Mouse (Mus musculus) granulocyte monocyte progenitor cell, adult 5-6 weeks (primary cell): ENCODE measurements around the gene Ccl27a. TPM values are rescaled to one million over a fixed set of nuclear protein-coding genes. Genes with fewer than 3 reads are reported as not detected.
"Not testable (repeated sequence)": the region's sequence is repeated elsewhere in the genome, so short reads cannot be mapped to it uniquely, and the experiment has no call there.

Experiments
- ATAC-seq: replicated peaks from 2 replicates; pipeline ENCODE4 v1.8.0; 2016; ENCODE audit warnings: mild to moderate bottlenecking, moderate TSS enrichment, inconsistent platforms; ENCODE audit not compliant: poor library complexity, severe bottlenecking
- total RNA-seq, 2 experiments: library from RNA; stranded (forward) in 1 of 2; stranded (reverse) in 1 of 2; fragments of 200-712, 200-1000 nt in 1 of 2; fragments of >200 nt in 1 of 2; fragmentation: Nextera tagmentation in 1 of 2; gene quantifications; 2 replicates each; pipeline ENCODE4 v1.2.3; 2014 to 2017

Gene Ccl27a
- total RNA-seq (2014; fragmentation: Nextera tagmentation) = 25.1 and 25.6 TPM in 2 replicates
- 5.4 and 10.3 TPM in 2 replicates for total RNA-seq (2017)

DNA sequence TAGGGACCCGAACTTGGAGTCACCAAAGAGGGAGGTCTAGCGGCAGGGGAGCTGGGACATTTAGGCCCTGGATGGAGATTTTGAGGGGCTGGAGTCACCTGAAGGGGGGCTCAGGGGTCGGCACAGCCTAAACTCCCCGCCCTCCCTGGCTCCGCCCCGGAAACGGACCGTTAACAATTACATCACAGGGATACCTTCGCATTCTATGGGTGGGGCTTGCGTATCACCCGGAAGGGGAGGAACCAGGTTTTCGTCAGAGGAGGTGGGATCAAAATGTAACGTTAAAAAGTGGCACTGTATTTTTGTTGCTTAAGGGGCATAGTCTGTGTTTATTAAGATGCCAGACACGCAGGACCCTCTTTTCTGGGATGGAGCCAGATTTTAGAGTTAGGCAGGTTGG is at the start of gene Ccl27a:
TSS of gene Ccl27a (minus strand) at position 246 of the 400 bp plus-strand sequence.
- ATAC-seq = peak; percentile 55; the same call in 1 of the 2 replicates

DNA sequence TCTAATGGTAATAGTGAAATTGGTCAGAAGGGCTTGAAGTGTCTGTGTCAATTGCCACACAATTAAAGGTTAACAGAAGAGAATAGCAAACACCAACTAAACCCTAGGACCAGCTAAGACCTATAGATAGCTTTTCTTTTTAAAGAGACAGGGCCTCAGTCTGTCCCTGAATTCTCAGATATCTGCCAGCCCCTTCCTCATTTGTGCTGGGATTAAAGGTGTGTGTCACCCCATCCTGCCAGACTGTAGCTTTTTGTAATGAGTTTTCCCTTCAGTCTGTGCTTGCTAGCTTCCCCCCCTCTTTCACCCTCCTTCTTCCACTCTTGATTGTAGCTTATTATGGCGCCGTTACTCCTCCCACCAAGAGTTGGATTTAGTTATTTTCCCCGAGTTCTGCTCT is 9.2 kb upstream of the Ccl27a start:
- ATAC-seq = not testable (repeated sequence)

DNA sequence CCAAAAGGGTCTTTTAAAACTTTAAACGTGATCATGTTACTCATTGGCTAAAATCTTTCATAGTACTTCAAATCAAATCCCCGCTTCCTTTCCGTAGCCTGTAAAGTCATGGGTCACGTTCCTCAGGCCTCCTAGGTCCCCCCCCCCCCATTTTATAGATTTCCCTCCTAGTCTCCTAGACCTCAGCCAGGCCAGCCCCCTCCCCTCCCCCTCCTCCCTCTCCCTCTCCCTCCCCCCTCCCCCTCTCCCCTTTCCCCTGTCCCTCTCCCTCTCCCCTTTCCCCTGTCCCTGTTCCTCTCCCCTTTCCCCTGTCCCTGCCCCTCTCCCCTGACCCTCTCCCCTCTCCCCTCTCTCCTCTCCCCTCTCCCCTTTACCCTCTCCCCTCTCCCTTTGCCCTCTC is 8.7 kb upstream of the Ccl27a start:
- not testable (repeated sequence) for ATAC-seq

DNA sequence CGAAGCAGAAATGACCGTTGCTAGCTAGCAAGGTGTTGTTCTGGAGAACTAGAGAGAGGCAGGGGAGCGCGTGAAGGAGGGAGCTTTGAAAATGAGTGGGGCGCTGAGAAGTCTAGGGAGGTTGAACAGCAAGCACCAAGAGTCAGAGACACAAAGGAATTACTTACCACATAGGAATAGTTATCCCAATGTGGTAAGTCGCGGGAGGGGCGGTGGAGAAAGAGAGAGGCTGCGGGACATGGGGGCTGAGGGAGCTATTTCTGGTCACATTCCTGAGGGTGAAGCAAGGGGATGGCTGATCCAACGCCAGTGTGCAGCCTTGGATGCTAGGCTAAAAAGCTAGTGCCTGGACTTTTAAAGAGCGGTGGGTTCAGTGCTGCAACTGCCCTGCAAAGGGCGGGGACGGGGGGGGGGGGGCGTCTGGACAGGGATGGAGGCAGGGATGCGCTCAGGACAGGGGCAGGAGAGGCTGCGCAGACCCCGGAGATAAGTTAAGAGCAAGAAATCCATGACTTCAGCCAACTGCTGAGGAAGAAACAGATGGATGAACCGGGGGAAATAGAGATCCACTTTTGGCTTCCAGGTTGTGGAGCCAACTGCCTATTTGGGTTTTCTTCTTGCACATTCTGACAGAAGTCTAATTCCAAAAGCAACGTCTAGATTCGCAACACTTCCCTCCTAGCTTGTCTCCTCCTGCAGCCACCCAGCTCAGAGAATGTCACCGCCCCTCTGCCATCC is 7.9 kb upstream of the Ccl27a start:
- ATAC-seq = not testable (repeated sequence)

DNA sequence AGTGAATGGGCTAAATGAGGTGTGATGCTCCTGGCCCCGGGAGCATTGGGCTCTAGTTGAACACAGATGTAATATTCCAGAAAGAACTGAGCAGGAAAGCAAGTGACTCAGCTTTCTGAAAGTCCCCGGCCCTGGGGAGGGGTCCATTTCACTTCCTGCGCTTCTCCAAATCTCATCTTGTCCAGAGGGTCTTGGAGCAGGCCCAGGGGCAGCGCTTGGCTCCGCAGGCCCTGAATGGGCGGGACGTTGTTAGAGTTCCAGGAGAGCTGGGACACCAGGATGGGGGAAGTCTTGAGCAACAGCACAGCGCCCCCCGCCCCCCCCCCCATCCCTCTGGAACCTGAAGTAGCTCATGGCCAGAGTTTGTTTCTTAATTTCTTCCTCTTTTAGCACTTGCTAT is 7.2 kb upstream of the Ccl27a start:
- not testable (repeated sequence) for ATAC-seq

DNA sequence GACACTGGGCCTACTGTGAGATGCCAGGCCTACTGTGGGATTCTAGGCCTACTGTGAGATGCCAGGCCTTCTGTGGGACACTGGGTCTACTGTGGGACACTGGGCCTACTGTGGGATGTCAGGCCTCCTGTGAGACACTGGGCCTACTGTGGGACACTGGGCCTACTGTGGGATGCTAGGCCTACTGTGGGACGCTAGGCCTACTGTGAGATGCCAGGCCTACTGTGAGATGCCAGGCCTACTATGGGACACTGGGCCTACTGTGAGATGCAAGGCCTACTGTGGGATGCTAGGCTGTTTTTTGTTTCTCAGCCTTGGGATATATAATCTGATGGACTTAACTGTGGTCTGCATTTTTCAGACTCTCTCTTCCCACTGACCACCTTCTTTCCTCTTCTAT is 1.8 kb upstream of the Ccl27a start:
- ATAC-seq = not testable (repeated sequence)

DNA sequence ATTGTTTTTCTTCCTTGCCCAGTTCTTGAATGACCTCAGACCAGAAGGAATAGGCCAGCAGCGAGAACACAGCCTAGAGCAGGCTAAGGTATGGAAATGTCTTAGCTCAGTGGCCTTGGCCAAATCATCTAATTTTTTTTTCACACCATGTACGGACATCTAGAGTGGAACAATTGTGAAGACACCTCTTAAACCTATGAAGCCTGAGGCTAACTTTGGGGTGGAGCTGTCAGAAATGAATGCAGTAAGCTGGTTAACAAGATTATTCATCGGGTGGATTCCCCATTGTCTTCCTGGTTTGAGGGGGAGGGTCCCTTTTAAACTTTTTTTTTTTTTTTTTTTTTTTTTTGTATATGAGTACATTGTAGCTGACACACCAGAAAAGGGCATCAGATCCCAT is 459 bp upstream of the Ccl27a start:
- not testable (repeated sequence) for ATAC-seq

DNA sequence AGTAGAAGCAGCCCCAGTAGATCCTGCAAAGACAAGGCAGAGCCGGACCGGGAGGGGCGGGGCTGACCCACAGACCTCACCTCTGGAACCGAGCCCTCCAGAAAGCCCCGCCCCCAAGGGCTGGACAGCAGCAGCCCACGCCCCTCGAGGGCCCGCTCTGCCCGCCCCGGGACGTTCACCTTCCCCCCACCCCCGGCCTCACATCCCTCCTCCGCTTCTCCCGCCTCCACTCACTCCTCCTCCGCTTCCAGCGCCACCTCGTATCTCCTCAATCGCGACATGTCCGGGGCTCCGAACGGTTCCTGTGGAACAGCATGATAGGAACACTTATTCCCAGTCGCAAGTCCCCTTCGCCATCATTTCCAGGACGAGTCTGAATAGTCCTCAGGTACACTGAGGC is 545 bp downstream of the Ccl27a start:
- peak; percentile 61; the same call in 1 of the 2 replicates for ATAC-seq

DNA sequence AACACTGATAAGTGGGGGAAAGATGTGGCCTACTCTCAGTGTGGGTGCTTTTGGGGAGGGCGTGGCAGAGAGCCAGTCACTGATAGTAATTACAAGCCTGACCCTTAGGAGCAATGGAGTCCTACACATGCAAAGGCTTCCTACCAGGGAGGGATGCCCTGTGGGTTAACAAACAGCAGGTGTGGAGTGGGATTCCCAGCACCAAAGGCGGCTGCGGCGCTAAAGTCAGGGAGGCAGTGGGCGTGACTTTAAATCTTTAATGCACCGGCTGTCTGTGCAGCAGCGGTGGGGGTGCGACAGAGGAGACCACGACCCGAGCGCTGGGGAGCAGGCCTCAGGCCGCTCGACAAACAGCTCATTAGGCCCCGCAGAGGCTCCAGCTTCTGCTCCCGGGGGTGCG is 1.1 kb downstream of the Ccl27a start:
- not testable (repeated sequence) for ATAC-seq

DNA sequence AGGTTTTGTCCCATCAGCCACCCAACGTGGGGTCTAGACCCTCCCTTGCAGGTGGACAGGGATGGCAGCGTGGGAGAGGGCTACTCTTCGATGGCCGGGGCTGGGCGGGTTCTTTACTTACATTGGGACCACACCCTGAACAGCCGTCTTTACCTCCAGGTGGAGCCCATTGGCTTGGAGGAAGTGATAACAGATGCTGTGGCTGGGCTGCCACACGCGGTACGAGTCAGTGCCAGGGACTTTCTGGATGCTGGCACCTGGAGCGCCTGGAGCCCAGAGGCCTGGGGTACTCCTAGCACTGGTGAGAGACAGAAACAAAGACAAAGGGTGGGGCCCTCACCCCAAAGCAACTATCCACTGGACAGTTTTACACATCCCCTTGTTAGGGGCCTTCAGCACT is 6.7 kb downstream of the Ccl27a start:
- not testable (repeated sequence) for ATAC-seq

DNA sequence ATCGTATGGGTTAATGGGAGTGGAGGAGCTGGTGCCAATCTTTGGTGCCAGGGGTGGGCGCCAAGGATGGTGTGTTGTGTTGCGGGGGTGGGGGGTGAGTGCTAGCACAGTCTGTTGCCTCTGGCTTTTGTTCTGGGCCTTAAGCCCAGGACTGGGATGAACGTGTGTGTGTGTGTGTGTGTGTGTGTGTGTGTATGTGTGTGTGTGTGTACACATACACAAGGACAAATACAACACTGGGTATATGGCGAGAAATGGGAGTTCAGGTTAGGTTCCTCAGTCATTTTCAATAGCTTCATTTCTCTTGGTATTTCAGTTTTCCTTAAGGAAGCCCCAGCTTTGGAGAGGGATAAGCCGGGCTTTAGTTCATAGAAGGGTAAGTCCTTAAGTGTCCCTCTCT is 10.9 kb downstream of the Ccl27a start:
- not testable (repeated sequence) for ATAC-seq

DNA sequence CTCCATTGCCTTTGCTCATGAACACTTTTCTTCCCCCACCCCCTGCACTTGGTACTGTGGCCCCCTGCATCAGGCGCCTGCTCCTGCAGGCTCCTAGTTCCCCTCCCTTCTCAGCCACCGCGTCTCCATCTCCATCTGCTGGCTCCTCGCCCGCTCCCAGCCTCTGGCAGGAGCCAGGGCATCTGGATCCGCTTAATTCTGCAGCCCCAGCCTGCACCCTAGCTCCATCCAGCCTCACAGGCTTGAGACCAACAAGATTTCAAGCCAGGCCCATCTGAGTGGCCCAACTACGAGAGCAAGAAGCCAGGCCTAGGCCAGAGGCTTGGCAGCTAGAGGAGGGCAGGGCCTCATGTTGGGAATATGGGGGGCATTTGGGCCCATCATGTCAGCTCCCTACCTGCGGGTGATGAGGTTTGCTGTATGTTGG is 11.3 kb downstream of the Ccl27a start:
- ATAC-seq = not testable (repeated sequence)

DNA sequence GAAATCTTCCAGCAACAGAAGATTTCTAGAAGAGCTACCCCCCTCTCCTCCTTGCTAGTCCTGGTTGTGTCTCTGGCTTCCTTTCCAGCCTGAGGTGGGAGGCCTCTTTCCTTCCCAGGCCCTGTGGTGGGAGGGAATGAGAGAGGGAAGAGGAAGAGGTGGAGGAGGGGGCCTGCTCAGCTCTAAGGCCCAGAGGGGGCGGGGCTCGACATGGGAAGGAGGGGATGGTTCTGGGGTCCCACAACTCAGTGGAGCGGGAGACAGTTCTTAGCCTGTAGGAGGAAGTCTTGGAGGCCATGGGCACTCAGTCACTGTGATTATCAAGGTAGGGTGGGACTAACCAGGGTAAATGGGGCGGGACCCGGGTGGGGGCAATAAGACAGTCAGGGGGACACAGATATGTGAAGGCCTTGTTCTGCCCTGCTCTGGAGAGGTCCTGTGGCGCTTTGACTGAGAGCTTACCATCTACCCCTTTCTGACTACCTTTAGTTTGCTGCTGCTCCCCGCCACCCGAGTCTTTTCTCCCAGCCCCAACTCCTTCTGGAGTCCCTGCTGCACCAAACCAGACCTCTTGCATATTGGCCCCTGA is 11.9 kb downstream of the Ccl27a start:
- ATAC-seq = no peak

DNA sequence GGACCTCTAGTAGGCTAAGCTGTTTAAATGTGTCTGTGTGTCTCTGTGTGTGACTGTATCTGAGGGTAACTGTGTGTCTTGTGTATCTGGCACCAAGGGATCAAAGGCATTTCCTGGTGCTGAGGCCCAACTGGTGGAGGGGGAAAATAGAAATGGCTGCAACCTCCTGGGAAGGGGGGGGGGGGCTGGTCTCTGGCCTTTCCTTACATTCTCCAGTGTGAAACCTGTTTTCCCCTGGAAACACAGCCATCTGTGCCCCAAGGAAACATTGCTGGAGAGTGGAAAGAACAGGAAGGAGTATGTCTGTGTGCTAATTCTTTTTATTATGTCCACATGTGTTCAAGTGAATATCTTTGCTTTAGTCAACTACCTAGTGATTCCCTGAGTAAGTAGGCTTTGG is 12.4 kb downstream of the Ccl27a start:
- no peak for ATAC-seq

DNA sequence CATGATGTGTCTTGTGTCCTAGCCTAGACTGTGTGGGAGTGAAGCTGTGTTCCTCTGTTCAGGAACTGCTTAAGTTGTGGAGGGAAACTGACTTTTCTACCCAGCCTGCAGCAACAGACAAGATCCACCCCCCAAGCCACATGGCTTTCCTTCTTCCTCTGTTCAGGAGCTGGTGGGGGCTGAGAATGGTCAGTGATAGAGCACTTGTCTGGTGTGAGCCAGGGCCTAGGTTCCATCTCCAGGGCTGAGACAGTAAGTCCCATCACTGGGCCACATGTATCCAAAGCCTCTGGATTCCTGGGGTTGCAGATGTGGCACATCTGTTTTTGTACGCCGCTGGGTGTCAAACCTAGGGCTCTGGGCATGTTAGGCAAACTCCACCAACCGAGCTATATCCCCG is 13.1 kb downstream of the Ccl27a start:
- no peak for ATAC-seq

DNA sequence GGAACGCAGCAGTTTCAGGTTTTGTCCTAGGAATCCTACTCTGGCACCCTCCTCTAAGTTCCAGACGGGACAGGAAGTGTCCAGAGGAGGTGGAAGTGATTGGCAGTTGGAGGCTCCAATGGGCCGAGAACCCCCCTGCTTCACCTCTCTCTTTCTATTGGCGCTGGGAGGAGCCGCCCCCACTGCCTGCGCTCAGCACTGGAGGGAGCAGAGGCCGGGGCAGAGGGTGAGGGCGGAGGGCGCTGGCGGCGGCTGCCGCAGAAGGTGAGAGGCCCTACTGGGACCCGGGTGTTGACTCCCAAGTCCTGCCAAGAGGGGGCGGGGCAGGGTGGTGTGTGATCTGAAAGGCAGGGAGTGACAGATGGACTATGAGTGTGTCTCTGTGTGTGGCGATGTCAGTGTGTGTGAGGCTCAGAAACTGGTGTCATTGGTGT is 13.7 kb downstream of the Ccl27a start:
- peak; percentile 77 for ATAC-seq

DNA sequence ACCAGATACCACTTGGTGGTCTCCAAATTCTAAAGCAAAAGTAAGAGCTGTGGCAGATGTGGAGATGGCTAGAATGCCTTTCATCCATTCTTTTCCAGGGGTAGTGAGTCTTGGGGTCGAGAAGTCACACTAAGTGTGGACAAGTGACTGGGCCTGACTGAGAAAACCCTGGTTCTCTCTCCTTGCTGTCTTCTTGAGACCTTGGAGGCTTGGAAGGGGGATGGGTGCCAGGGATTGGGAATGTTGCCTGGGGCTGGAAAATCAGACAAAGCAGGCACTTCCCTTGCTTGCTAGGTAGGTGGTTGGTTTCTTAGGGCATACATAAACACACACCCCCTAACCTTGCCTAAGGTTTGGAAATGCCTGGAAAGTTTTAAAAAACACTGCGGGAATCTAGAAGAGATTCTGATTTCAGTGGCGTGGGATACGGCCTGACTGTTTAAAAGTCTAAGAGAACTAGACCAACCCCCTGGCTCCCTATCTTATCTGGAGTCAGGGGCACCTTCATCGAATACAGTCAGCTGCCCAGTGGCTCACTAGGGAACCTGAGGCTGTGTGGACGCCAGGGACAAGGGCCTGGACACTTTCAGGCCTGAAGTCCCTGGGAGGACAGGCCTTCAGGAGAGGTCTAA is 14.3 kb downstream of the Ccl27a start:
- ATAC-seq = no peak

DNA sequence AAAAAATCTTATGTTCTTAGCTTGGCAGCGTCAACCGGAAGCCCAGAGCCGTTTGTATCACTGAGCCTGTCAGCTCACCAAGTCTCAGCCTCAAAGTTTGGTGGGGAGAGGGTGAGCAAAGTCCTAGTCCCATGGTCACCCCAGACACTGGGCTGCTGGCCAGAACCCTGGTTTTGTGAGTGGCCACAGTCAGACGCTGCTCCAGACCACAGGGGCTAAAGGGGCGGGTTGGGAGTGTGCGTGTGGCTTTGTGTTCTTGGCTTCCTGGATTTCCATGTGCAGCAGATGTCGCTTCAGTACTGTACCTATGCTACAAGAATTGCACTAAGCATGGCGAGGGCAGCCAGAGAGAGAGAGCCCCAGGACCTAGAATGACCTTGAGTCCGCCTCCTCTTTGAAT is 14.8 kb downstream of the Ccl27a start:
- no peak for ATAC-seq

DNA sequence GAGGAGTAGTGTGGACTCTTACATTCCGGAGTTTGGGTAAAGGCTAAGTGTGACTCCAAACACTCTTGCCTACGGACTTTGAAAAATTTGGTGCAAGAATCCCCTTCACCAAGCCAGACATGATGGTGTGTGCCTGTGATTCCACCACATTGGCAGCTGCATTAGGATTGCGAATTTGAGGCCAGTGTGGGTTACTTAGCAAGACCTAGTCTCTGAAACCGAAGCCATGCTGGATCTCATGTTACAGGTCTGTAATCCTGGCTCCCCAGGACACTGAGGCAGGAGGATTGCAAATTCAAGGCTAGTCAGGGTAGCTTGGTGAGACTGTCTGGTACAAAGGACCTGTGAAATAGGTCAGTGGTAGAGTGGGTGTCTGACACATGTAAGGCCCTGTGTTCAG is 15.3 kb downstream of the Ccl27a start:
- no peak for ATAC-seq

DNA sequence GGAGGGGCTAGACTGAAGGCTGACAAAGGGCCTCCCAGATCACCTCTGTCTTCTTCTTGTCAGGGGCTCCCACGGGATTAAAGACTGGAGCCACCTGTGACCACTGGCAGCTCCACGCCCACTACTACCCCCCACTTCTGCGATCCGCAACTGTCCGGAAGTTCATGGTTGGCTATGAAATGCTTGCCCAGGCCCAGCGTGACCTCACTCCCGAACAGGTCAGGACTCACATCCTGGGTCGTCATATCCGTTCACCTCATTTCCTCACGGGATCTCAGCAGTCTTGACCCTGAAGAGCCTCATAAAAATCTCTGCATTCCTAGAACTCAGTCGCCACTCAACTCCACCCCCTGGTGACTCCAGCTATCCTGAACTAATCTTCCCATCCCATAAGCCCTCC is 16.0 kb downstream of the Ccl27a start:
- no peak for ATAC-seq

DNA sequence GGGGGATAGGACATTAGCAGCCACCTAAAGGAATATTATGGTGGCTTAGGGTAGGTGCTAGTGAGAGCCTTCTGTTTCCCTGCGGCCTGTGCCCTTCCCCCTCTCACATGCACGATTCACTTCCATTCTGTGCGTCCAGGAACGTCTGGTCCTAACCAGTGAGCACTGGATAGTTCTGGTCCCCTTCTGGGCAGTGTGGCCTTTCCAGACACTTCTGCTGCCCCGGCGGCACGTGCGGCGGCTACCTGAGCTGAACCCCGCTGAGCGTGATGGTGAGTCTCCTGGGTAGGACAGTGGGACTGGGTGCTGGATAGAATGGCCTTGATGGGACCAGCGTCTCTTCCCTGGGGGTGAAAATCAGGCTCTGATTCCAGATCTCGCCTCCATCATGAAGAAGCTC is 16.7 kb downstream of the Ccl27a start:
- ATAC-seq = no peak
